Mouse (Mus musculus) cortical plate, adult 2 months (tissue): ENCODE measurements around the gene Best2.

Experiments used
- CTCF ChIP-seq: fragments of 200-500 bp; IDR thresholded peaks from 2 replicates; pipeline ENCODE4 v1.5.1; 2011; ENCODE audit warnings: mild to moderate bottlenecking, control low read depth, low read length; ENCODE audit not compliant: insufficient read depth; ENCODE audit errors: extremely low read depth
- POLR2A ChIP-seq: fragments of 200-500 bp; IDR thresholded peaks from 2 replicates; pipeline ENCODE4 v1.6.1; 2011; ENCODE audit warnings: mild to moderate bottlenecking, low read length, control low read depth; ENCODE audit not compliant: insufficient read depth; ENCODE audit errors: extremely low read depth

DNA sequence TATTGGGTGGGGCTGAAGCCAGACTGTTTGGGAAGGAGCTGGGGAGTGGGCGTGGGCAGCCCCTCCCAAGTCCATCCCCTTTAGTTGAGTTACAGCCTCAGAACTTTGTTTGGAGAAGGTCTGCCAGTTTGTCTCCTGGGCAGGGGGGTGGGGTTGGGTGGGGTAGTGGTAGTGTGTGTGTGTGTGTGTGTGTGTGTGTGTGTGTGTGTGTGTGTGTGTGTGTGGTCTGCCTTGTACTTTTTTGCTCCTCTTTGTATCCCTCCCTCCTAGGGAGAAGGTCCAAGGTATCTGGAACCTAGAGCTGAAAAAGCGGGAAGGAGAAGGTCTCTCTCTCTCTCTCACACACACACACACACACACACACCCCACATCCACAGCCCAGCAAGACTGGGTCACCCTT, at the start of gene Best2:
- no peak for TF ChIP-seq POLR2A
- TF ChIP-seq CTCF, result no peak
